In genomic region chr1:171607176-171607575, GRCm38 (mm10) we compare ENCODE assay signal across 10 mouse cellular contexts. TPM values are rescaled to one million over a fixed set of nuclear protein-coding genes. Genes with fewer than 3 reads are reported as not detected.
DNase-seq lines count a peak whose midpoint lies in the region; ATAC-seq lines count a peak whose summit lies in the region.
"Had no signal": no experiment of that assay in that cellular context is flagged by ENCODE, and none has a peak within 500 bp of the region (broad histone marks: within the 10 kb centered on the region; RNA-seq: fewer than 3 reads in every experiment).

TSS of gene Ly9 (minus strand) at chr1:171607410.

- no peaks in the 10 kb centered on the region for H3K36me3 ChIP-seq in heart, embryonic 16.5 days (ENCODE audit: control insufficient read depth, insufficient read depth)
- H3K36me3 ChIP-seq in heart, embryonic 10.5 days, result no peaks in the 10 kb centered on the region
- no peaks in the 10 kb centered on the region for H3K36me3 ChIP-seq in midbrain, embryonic 14.5 days (ENCODE audit: control insufficient read depth, insufficient read depth, low read length)
- H3K36me3 ChIP-seq: forebrain, embryonic 12.5 days had no signal

- no peak within 1 kb of the TSS for H3K27ac ChIP-seq in heart, embryonic 16.5 days (ENCODE audit: low read length)
- no peak within 1 kb of the TSS for H3K27ac ChIP-seq in heart, embryonic 10.5 days
- no peak within 1 kb of the TSS for H3K27ac ChIP-seq in midbrain, embryonic 14.5 days (replicated peaks; ENCODE audit: low read depth, low read length)
- H3K27ac ChIP-seq: forebrain, embryonic 12.5 days had no signal

- H3K27me3 ChIP-seq in heart, embryonic 16.5 days (ENCODE audit: control insufficient read depth, insufficient read depth, low read length), result no peaks in the 10 kb centered on the region
- no peaks in the 10 kb centered on the region for H3K27me3 ChIP-seq in heart, embryonic 10.5 days (ENCODE audit: insufficient read depth, poor library complexity, severe bottlenecking)
- H3K27me3 ChIP-seq in midbrain, embryonic 14.5 days (ENCODE audit: control insufficient read depth, insufficient read depth, low read length), result no peaks in the 10 kb centered on the region
- H3K27me3 ChIP-seq: forebrain, embryonic 12.5 days had no signal

- ATAC-seq in heart, embryonic 16.5 days (replicated peaks; ENCODE audit: extremely low read depth, insufficient read depth, low FRiP score), result no peak
- peak; percentile 88 for ATAC-seq in inflammation-experienced regulatory T-cells, adult 6 months
- no peak for ATAC-seq in midbrain, embryonic 14.5 days (ENCODE audit: low FRiP score, low TSS enrichment)

- H3K4me2 ChIP-seq in heart, embryonic 16.5 days (ENCODE audit: low read depth, low read length), result no peak within 1 kb of the TSS
- no peak within 1 kb of the TSS for H3K4me2 ChIP-seq in midbrain, embryonic 14.5 days (ENCODE audit: low read length)
- H3K4me2 ChIP-seq: forebrain, embryonic 12.5 days had no signal

- no peak within 1 kb of the TSS for H3K9ac ChIP-seq in heart, embryonic 16.5 days (ENCODE audit: low read length)
- H3K9ac ChIP-seq in midbrain, embryonic 14.5 days (replicated peaks; ENCODE audit: low read length), result no peak within 1 kb of the TSS
- H3K9ac ChIP-seq: forebrain, embryonic 12.5 days had no signal

- DNase-seq in heart, embryonic 10.5 days (ENCODE audit: low spot score), result no peak
- DNase-seq in naive thymus-derived CD4-positive, alpha-beta T cell, adult 2 months (ENCODE audit: low read depth), result peak; percentile 92
- DNase-seq in thymus, postnatal 14 days, result peak; percentile 85
- no peak for DNase-seq in urinary bladder, postnatal 25 days (ENCODE audit: low spot score)
- DNase-seq in cerebellum, postnatal 25 days, result no peak
- DNase-seq in midbrain, embryonic 14.5 days, result no peak
- DNase-seq: layer of hippocampus, adult 9-11 months had no signal

- H3K4me1 ChIP-seq in heart, embryonic 16.5 days (ENCODE audit: control insufficient read depth, insufficient read depth, low read length), result no peaks in the 10 kb centered on the region
- no peaks in the 10 kb centered on the region for H3K4me1 ChIP-seq in heart, embryonic 10.5 days
- H3K4me1 ChIP-seq in midbrain, embryonic 14.5 days (ENCODE audit: control insufficient read depth, insufficient read depth, low read length), result no peaks in the 10 kb centered on the region
- H3K4me1 ChIP-seq: forebrain, embryonic 12.5 days had no signal

- no peaks in the 10 kb centered on the region for H3K9me3 ChIP-seq in heart, embryonic 16.5 days (replicated peaks; ENCODE audit: control insufficient read depth, low read length)
- H3K9me3 ChIP-seq in heart, embryonic 10.5 days, result no peaks in the 10 kb centered on the region
- H3K9me3 ChIP-seq in midbrain, embryonic 14.5 days (ENCODE audit: control insufficient read depth, low read length), result no peaks in the 10 kb centered on the region
- H3K9me3 ChIP-seq: forebrain, embryonic 12.5 days had no signal

- WGBS in heart, embryonic 16.5 days, result 75% methylated on average over 9 of the region's 9 CpGs
- 82% methylated on average over 9 of the region's 9 CpGs for WGBS in heart, embryonic 10.5 days
- 88% methylated on average over 9 of the region's 9 CpGs for WGBS in midbrain, embryonic 14.5 days

- peak within 1 kb of the TSS; percentile 31 for H3K4me3 ChIP-seq in heart, embryonic 16.5 days (ENCODE audit: low read length)
- H3K4me3 ChIP-seq in heart, embryonic 10.5 days, result no peak within 1 kb of the TSS
- no peak within 1 kb of the TSS for H3K4me3 ChIP-seq in midbrain, embryonic 14.5 days (replicated peaks; ENCODE audit: low read depth, low read length)
- H3K4me3 ChIP-seq: forebrain, embryonic 12.5 days had no signal

RNA-seq across cellular contexts. Expression of gene Ly9, which starts in this region (rescaled TPM):
- 1.00 and 2.2 TPM in 2 replicates for polyA plus RNA-seq in heart, embryonic 16.5 days (2015; fragmentation: Nextera tagmentation; extraction: Ambion mirVana)
- not detected in 2 replicates for polyA plus RNA-seq in heart, embryonic 10.5 days (2016; fragmentation: Nextera tagmentation; extraction: Ambion mirVana)
- 10 to 100 TPM; 58.2 to 92.2 (median 79.1) TPM for polyA plus RNA-seq in inflammation-experienced regulatory T-cells, adult 6 months (2017; shearing (Covaris generic))
- not detected in 2 replicates for polyA plus RNA-seq in midbrain, embryonic 14.5 days (2014; fragmentation: Nextera tagmentation; extraction: Ambion mirVana)
- polyA plus RNA-seq: forebrain, embryonic 12.5 days had no signal

Comparison
In these comparisons a context has a peak if more than half of its experiments do, and no peak if none do; other contexts are left out.
1. RNA of gene Ly9 (polyA plus RNA-seq): 58.2 to 92.2 TPM in inflammation-experienced regulatory T-cells, adult 6 months; 1.00 to 2.2 TPM in heart, embryonic 16.5 days, not detected in heart, embryonic 10.5 days and not detected in midbrain, embryonic 14.5 days; every median in the first group is over 10 times any median in the second.
2. DNase-seq: peak in naive thymus-derived CD4-positive, alpha-beta T cell, adult 2 months (single experiment) and thymus, postnatal 14 days (single experiment); none in heart, embryonic 10.5 days (single experiment), urinary bladder, postnatal 25 days (single experiment), cerebellum, postnatal 25 days (0 of 2) and midbrain, embryonic 14.5 days (single experiment).